Mouse (Mus musculus) splenic B cell, adult 2 months (primary cell): ENCODE results near the gene Krtap2-4.
"Not testable (repeated sequence)": the region's sequence is repeated elsewhere in the genome, so short reads cannot be mapped to it uniquely, and the experiment has no call there.

Experiments used
- DNase-seq: peaks from one replicate; pipeline ENCODE4 v3.0.0-alpha.2; 2011; ENCODE audit warnings: low read depth, low spot score
- H3K27me3 ChIP-seq: 2 replicates; pipeline ENCODE4 v1.6.1; 2012; ENCODE audit warnings: mild to moderate bottlenecking, low read length, moderate library complexity, mixed read lengths; ENCODE audit not compliant: control insufficient read depth, poor library complexity, insufficient read depth, severe bottlenecking
- H3K36me3 ChIP-seq: 2 replicates; pipeline ENCODE4 v1.6.1; 2012; ENCODE audit warnings: mild to moderate bottlenecking, low read length, moderate library complexity, mixed read lengths; ENCODE audit not compliant: control insufficient read depth, poor library complexity, insufficient read depth, severe bottlenecking

The Krtap2-4 gene

DNA sequence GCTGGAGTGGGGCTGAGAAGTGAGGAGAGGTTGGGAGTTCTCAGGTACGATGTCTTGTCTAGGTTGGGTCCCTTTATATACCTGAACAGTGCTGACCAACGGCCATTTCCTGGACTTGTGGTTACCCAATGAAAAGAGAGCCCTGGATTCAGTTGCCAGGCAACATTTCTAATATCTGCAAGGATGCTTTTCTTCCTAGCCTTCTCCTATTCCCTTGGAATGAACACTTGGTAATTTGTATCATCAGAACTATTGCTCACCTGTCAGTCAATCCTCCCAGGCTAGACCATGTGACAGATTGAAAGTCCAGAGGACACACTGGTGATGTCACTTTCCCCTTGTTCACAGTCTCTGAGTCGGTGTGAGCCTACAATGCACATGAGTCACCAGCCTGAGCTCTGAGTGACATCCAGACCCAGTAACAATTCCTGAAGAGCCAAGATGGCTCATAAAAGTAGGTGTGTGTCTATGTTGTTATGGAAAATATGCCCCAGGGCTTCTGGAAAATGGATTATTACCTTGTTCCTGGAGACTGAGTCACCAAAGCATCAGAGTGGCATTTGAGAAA, at the start of gene Krtap2-4:
Gene Krtap2-4, minus strand, starts transcription at position 51 of the 568 bp plus-strand sequence.
- no peak for DNase-seq
- Histone ChIP-seq H3K27me3 (no peaks in the 10 kb centered on the region), H3K36me3 (no peaks in the 10 kb centered on the region)

DNA sequence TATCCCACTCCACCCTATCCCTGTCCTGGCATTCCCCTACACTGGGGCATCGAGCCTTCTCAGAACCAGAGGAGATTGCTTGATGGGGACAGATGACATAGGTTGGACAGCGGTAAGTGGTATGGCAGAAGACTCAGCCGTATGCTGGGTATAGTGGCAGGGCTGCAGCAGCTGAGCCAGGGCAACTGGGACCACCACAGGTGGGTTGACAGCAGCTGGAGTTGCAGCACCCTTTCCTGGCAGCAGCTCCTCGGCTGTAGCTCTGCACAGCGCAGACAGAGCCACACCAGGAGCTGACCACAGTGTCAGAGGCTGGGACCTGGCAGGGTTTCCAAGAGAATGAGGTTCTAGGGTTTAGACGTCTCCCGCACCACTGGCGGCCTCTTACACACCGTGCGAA, 48.2 kb upstream of the Krtap2-4 start:
- DNase-seq = no peak
- H3K36me3 ChIP-seq = no peaks in the 10 kb centered on the region
- no peaks in the 10 kb centered on the region for H3K27me3 ChIP-seq

- Histone ChIP-seq H3K36me3 (no peaks in the 10 kb centered on the region), H3K27me3 (no peaks in the 10 kb centered on the region)
- no peak for DNase-seq
These were observed 44.6 kb upstream of the Krtap2-4 start for GRCm38 (mm10) chr11:99659256-99659655.

DNA sequence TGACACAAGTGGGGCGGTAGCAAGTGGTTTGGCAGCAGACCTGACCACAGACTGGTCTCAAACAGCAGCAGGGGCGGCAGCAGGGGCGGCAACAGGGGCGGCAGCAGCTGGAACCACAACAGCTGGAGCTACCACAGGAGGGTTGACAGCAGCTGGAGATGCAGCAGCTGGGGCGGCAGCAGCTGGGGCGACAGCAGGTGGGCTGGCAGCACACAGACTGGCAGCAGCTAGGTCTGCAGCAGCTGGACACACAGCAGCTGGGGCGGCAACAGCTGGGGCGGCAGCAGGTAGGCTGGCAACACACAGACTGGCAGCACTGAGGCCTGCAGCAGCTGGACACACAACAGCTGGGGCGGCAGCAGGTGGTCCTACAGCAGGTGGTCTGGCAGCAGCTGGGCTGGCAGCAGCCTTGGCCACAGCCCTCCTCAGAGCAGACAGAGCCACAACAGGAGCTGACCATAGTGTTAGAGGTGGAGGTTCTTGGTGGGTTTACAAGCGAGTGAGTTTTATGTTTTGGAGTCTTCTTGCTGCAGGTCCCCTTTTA, 43.9 kb upstream of the Krtap2-4 start, which contains the start of gene Gm11563:
Gene Gm11563, minus strand, starts transcription at position 494 of the 544 bp plus-strand sequence.
- H3K36me3 ChIP-seq, H3K27me3 ChIP-seq, DNase-seq: not testable (repeated sequence)

GRCm38 (mm10) chr11:99657051-99657450, 42.4 kb upstream of the Krtap2-4 start:
- no peak for DNase-seq
- H3K27me3 ChIP-seq = no peaks in the 10 kb centered on the region
- no peaks in the 10 kb centered on the region for H3K36me3 ChIP-seq

GRCm38 (mm10) chr11:99650136-99650535, 35.5 kb upstream of the Krtap2-4 start, which contains the start of gene Gm11555:
Gm11555 (minus strand) TSS chr11:99650236.
- H3K27me3 ChIP-seq = no peaks in the 10 kb centered on the region
- H3K36me3 ChIP-seq = no peaks in the 10 kb centered on the region
- DNase-seq = no peak

DNA sequence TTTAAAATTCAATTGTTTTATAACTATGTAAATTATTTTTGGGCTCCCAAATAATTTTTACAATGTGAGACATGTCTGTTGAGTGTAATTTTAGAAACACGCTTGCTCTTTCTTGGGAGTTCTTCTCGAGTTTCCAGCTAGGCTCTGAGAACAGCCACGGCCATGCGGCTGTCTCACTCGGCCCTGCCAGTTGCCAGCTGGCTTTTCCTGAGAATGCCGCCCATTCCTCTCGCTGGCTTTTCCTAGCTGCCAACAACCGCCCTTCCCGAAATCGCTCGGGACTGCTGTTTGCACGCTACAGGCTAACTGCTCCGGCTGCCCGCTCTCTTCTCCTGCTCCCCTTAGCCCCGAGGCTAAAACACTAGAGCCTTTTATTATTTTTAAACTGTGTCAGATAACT, 31.8 kb upstream of the Krtap2-4 start:
- H3K36me3 ChIP-seq = no peaks in the 10 kb centered on the region
- no peak for DNase-seq
- no peaks in the 10 kb centered on the region for H3K27me3 ChIP-seq

GRCm38 (mm10) chr11:99644351-99644750, 29.7 kb upstream of the Krtap2-4 start:
- no peaks in the 10 kb centered on the region for H3K27me3 ChIP-seq
- H3K36me3 ChIP-seq = no peaks in the 10 kb centered on the region
- no peak for DNase-seq

DNA sequence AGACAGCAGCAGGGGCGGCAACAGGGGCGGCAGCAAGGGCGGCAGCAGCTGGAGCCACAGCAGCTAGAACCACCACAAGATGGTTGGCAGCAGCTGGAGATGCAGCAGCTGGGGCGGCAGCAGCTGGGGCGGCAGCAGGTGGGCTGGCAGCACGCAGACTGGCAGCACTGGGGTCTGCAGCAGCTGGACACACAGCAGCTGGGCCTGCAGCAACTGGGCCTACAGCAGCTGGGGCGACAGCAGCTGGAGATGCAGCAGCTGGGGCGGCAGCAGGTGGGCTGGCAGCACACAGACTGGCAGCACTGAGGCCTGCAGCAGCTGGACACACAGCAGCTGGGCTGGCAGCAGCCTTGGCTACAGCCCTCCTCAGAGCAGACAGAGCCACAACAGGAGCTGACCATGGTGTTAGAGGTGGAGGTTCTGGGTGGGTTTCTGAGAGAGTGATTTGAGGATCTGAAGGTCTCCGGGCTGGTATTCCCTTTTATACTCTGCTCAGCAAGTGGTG, 29.0 kb upstream of the Krtap2-4 start, which contains the start of gene Krtap4-7:
Gene Krtap4-7, minus strand, starts transcription at position 455 of the 505 bp plus-strand sequence.
- DNase-seq, H3K27me3 ChIP-seq, H3K36me3 ChIP-seq: not testable (repeated sequence)

GRCm38 (mm10) chr11:99640926-99641325, 26.3 kb upstream of the Krtap2-4 start:
- H3K27me3 ChIP-seq = no peaks in the 10 kb centered on the region
- no peaks in the 10 kb centered on the region for H3K36me3 ChIP-seq
- no peak for DNase-seq

DNA sequence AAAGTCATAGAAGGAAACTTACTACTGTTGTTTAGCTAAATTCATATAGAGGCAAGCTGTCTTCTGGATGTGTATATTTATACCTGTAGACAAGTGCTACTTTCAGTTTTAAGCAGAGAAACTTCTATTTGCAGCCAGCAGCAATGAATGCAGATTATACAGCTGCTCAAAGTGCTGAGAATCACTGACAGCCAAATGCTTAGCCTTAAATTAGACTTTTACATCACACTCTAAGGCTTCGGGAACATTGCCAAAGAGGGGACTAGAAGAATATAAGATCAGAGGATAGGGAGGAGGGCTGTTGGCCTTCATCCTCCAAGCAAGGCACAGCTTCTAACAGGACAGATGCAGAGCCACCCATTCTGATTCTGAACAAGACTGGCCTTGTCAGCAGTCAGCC, 22.4 kb upstream of the Krtap2-4 start:
- DNase-seq = no peak
- H3K27me3 ChIP-seq = no peaks in the 10 kb centered on the region
- H3K36me3 ChIP-seq = no peaks in the 10 kb centered on the region

DNA sequence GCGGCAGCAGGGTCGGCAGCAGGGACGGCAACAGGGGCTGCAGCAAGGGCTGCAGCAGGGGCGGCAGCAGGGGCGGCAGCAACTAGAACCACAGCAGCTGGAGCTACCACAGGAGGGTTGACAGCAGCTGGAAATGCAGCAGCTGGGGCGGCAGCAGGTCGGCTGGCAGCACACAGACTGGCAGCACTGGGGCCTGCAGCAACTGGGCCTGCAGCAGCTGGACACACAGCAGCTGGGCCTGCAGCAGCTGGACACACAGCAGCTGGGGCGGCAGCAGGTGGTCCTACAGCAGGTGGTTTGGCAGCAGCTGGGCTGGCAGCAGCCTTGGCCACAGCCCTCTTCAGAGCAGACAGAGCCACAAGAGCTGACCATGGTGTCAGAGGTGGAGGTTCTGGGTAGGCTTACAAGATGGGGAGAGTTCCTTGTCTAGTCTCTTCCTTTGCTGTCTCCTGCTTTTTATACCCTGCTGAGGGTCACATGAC, 20.0 kb upstream of the Krtap2-4 start, which contains the start of gene Krtap4-2:
Gene Krtap4-2, minus strand, starts transcription at position 432 of the 482 bp plus-strand sequence.
- no peaks in the 10 kb centered on the region for H3K36me3 ChIP-seq
- H3K27me3 ChIP-seq = no peaks in the 10 kb centered on the region
- DNase-seq = no peak

DNA sequence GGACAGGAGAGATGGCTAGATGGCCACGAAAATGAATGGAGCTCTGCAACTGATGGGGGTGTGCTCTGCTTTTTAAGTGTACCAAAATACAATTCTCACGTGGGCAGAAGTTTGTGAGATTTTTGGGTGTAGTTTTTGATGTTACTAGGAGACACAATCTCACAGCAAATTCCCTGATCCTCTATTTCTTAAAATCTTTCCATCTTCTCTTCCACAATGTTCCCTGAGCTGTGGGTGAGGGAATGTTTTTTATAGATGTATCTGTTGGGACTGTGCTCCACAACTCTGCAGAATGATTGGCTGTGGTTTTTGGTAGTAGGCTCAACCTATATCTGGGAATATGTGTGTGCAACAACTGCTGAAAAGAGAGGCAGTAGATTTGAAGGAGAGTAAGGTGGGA, 18.6 kb upstream of the Krtap2-4 start:
- Histone ChIP-seq H3K27me3 (no peaks in the 10 kb centered on the region), H3K36me3 (no peaks in the 10 kb centered on the region)
- no peak for DNase-seq

DNA sequence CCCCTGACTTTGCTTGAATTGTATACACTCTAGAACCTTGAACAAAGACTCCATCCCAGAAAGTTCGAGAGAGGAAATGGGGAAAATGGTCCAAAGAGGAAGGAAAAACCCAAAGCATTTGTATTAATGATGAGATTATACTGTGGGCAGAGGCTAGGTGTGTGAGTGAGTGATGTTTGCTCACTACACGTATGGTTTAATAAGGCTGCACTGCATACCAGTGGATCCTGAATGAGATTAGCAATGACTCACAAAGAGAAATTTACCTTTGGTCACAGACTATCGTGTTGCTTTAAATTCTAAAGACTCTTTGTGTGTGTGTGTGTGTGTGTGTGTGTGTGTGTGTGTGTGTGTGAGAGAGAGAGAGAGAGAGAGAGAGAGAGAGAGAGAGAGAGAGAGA, 16.2 kb upstream of the Krtap2-4 start:
- Histone ChIP-seq H3K36me3 (no peaks in the 10 kb centered on the region), H3K27me3 (no peaks in the 10 kb centered on the region)
- no peak for DNase-seq

DNA sequence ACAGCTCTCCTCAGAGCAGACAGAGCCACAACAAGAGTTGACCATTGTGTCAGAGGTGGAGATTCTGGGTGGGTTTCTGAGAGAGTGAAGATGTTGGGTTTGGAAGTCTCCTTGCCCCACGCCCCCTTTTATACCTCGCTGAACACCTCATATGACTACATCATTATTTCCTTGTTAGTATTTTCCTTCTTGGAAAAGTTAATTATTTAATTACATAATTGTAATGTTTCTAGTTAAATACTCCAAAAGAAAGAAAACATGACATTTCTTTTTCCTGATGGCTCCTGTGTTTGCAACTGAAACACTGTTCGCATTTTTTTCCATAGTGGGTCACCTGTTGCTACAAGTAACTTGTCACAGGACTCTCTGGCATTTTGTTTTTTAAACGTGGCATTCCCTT, 13.5 kb upstream of the Krtap2-4 start, which contains the start of gene Krtap4-1:
Gene Krtap4-1, minus strand, starts transcription at position 101 of the 400 bp plus-strand sequence.
- no peak for DNase-seq
- Histone ChIP-seq H3K27me3 (no peaks in the 10 kb centered on the region; the same call in 1 of the 2 replicates), H3K36me3 (no peaks in the 10 kb centered on the region)
